Mouse (Mus musculus): ENCODE measurements at regions not wholly inside any gene's neighbourhood (a gene's known extent, or its start where the extent isn't known, plus 50 kb on each side); places are given as distances from the start of the nearest gene placed in this dataset.

DNA sequence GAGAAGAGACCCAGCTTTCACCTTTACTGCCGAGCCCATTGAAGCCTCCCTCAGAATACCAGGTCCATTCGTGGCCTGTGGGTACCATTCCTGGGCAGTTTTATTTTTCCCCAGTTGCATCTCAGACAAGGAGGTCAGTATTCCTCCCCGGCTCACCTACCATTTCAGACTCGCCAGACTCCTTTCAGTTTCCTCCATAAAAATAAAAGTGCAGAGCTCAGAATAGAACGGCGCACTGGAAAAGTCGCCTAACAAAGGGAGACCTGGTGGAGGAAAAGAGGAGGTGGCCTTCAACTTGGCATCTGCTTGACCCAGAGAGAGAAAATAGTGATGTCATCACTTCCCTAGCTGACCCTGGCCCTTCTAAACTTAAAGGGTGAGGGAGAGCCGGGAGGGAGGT lies 209.7 kb downstream of the Srek1 start:
- Histone ChIP-seq H3K27me3 (ENCODE audit: control insufficient read depth in 1 of 2, insufficient read depth in 2 of 2, low read length in 2 of 2) (no peaks in the 10 kb centered on the region; a peak in 1 of 4 replicates), H3K36me3 (ENCODE audit: control insufficient read depth in 1 of 2, insufficient read depth in 2 of 2, low read length in 2 of 2) (no peaks in the 10 kb centered on the region), H3K79me2 (ENCODE audit: control insufficient read depth, insufficient read depth, low read length, poor library complexity) (no peaks in the 10 kb centered on the region), H3K9ac (ENCODE audit: control insufficient read depth, low read depth, low read length, poor library complexity, severe bottlenecking) (no peak overlapping the region), H3K27ac (ENCODE audit: control insufficient read depth, low read depth, low read length) (no peak overlapping the region), H3K9me3 (replicated peaks; ENCODE audit: insufficient read depth, low read length) (no peaks in the 10 kb centered on the region), H3K4me1 (ENCODE audit: control insufficient read depth in 1 of 2, insufficient read depth in 2 of 2, low read length in 2 of 2) (no peaks in the 10 kb centered on the region), H3K4me3 (ENCODE audit: control insufficient read depth in 1 of 2, insufficient read depth in 1 of 2, low read depth in 2 of 2, low read length in 2 of 2) (no peak overlapping the region)
- TF ChIP-seq ETS1 (IDR thresholded peaks at IDR 0.05; ENCODE audit: low read depth, low read length), result no peak
- no peak for TF ChIP-seq UBTF (IDR thresholded peaks at IDR 0.05; ENCODE audit: borderline replicate concordance, insufficient read depth, low read depth, low read length)
- no peak for TF ChIP-seq MYB (IDR thresholded peaks at IDR 0.05; ENCODE audit: low read depth, low read length)
- TF ChIP-seq GATA1 (IDR thresholded peaks at IDR 0.05; ENCODE audit: low read depth, low read length), result no peak
- TF ChIP-seq TCF12 (IDR thresholded peaks at IDR 0.05; ENCODE audit: low read depth, low read length), result no peak
- no peak for TF ChIP-seq TAL1 (IDR thresholded peaks at IDR 0.05; ENCODE audit: low read length)
- TF ChIP-seq MYC (IDR thresholded peaks at IDR 0.05; ENCODE audit: low read depth, low read length), result no peak
- no peak for TF ChIP-seq CTCF (IDR thresholded peaks at IDR 0.05 in 2 of 3, conservative IDR thresholded peaks at IDR 0.05 in 1 of 3; ENCODE audit: control insufficient read depth in 1 of 3, insufficient read depth in 1 of 3, low read depth in 2 of 3, low read length in 3 of 3, poor library complexity in 1 of 3, severe bottlenecking in 1 of 3)
- TF ChIP-seq MEF2A (IDR thresholded peaks at IDR 0.05; ENCODE audit: extremely low read depth, insufficient replicate concordance, low read depth, low read length, poor library complexity, severe bottlenecking), result no peak
- no peak for TF ChIP-seq HCFC1 (IDR thresholded peaks at IDR 0.05; ENCODE audit: low read depth, low read length)
- no peak for TF ChIP-seq GABPA (IDR thresholded peaks at IDR 0.05; ENCODE audit: low read depth, low read length)
- no peak for TF ChIP-seq RAD21 (IDR thresholded peaks at IDR 0.05; ENCODE audit: low read depth, low read length)
- no peak for TF ChIP-seq MAZ (IDR thresholded peaks at IDR 0.05; ENCODE audit: low read depth, low read length)
- no peak for DNase-seq (ENCODE audit: low read depth, low spot score)

- Histone ChIP-seq H3K9ac (ENCODE audit: control insufficient read depth, low read depth, low read length, poor library complexity, severe bottlenecking) (no peak overlapping the region), H3K27ac (ENCODE audit: control insufficient read depth, low read depth, low read length) (no peak overlapping the region), H3K4me3 (ENCODE audit: control insufficient read depth in 1 of 2, insufficient read depth in 1 of 2, low read depth in 2 of 2, low read length in 2 of 2) (no peak overlapping the region), H3K79me2 (ENCODE audit: control insufficient read depth, insufficient read depth, low read length, poor library complexity) (no peaks in the 10 kb centered on the region), H3K36me3 (ENCODE audit: control insufficient read depth in 1 of 2, insufficient read depth in 2 of 2, low read length in 2 of 2) (no peaks in the 10 kb centered on the region), H3K9me3 (replicated peaks; ENCODE audit: insufficient read depth, low read length) (no peaks in the 10 kb centered on the region), H3K4me1 (ENCODE audit: control insufficient read depth in 1 of 2, insufficient read depth in 2 of 2, low read length in 2 of 2) (no peaks in the 10 kb centered on the region), H3K27me3 (ENCODE audit: control insufficient read depth in 1 of 2, insufficient read depth in 2 of 2, low read length in 2 of 2) (no peaks in the 10 kb centered on the region; a peak in 1 of 4 replicates)
- TF ChIP-seq ZC3H11A (IDR thresholded peaks at IDR 0.05; ENCODE audit: low read depth, low read length) (no peak), MAX (IDR thresholded peaks at IDR 0.05; ENCODE audit: low read length) (no peak), MXI1 (IDR thresholded peaks at IDR 0.05; ENCODE audit: low read depth, low read length) (no peak), EP300 (IDR thresholded peaks at IDR 0.05; ENCODE audit: low read depth in 1 of 2, low read length in 2 of 2) (no peak), UBTF (IDR thresholded peaks at IDR 0.05; ENCODE audit: borderline replicate concordance, insufficient read depth, low read depth, low read length) (no peak)
- no peak for DNase-seq (ENCODE audit: low read depth, low spot score)
Measured at GRCm38 (mm10) chr13:103561795-103562705, 212.4 kb downstream of the Srek1 start.
